Mouse (Mus musculus) lung, postnatal 0 days (tissue): ENCODE data around the gene Alg12. TPM values are rescaled to one million over a fixed set of nuclear protein-coding genes. Genes with fewer than 3 reads are reported as not detected.
A peak's percentile ranks its signal among the peaks of the same experiment; 100 is the strongest.

Source experiments
- ATAC-seq: fragments of 200-750 bp; cut with Nextera tagmentation; 2 replicates; pipeline ENCODE4 v1.8.0; 2017; ENCODE audit warnings: moderate library complexity
- DNase-seq: peaks from one replicate; pipeline ENCODE4 v3.0.0-alpha.2; 2016; ENCODE audit warnings: low spot score
- H3K27ac ChIP-seq: fragments of 300-500 bp; sonication (generic); 2 replicates; pipeline ENCODE4 v1.5.1; 2014; ENCODE audit warnings: antibody characterized with exemption, mild to moderate bottlenecking, low read length, mixed read lengths
- H3K27me3 ChIP-seq: fragments of 300-500 bp; sonication (generic); replicated peaks from 2 replicates; pipeline ENCODE4 v1.6.1; 2014; ENCODE audit warnings: low read length, mixed read lengths; ENCODE audit not compliant: insufficient read depth
- H3K36me3 ChIP-seq: fragments of 300-500 bp; sonication (generic); 2 replicates; pipeline ENCODE4 v1.6.1; 2014; ENCODE audit warnings: low read length, mixed read lengths; ENCODE audit not compliant: insufficient read depth
- H3K4me1 ChIP-seq: fragments of 300-500 bp; sonication (generic); 2 replicates; pipeline ENCODE4 v1.6.1; 2014; ENCODE audit warnings: antibody characterized with exemption, low read depth, low read length, mixed read lengths; ENCODE audit not compliant: insufficient read depth
- H3K4me2 ChIP-seq: fragments of 300-500 bp; sonication (generic); replicated peaks from 2 replicates; pipeline ENCODE4 v1.6.1; 2014; ENCODE audit warnings: low read depth, mild to moderate bottlenecking, low read length, moderate library complexity, mixed read lengths
- H3K4me3 ChIP-seq: fragments of 300-500 bp; sonication (generic); 2 replicates; pipeline ENCODE4 v1.5.1; 2014; ENCODE audit warnings: low read depth, low read length
- H3K9ac ChIP-seq: fragments of 300-500 bp; sonication (generic); replicated peaks from 2 replicates; pipeline ENCODE4 v1.6.1; 2014; ENCODE audit warnings: low read depth, mild to moderate bottlenecking
- H3K9me3 ChIP-seq: fragments of 300-500 bp; sonication (generic); 2 replicates; pipeline ENCODE4 v1.6.1; 2016; ENCODE audit warnings: low read length, mixed read lengths
- CTCF ChIP-seq: IDR thresholded peaks from 2 replicates; pipeline ENCODE4 v1.5.1; 2016; ENCODE audit warnings: antibody characterized with exemption, mild to moderate bottlenecking
- EP300 ChIP-seq: IDR thresholded peaks from 2 replicates; pipeline ENCODE4 v1.6.1; 2016; ENCODE audit warnings: antibody characterized with exemption, mild to moderate bottlenecking, control low read depth
- WGBS: fragments of 180-500 bp; shearing (Covaris S2); extraction: QIAGEN DNeasy Blood & Tissue Kit; methylation state at CpG from one replicate; pipeline ENCODE4 v1.1.7; 2014; 5-methylcytosine and 5-hydroxymethylcytosine counted together
- polyA plus RNA-seq: library from polyadenylated mRNA; unstranded; fragments of >200 nt; fragmentation: Nextera tagmentation; extraction: Ambion mirVana; gene quantifications from 2 replicates; pipeline ENCODE4 v1.2.1, GENCODE M21; 2015

Alg12 gene
- polyA plus RNA-seq, 1 experiment from 2014 or later, result 7.2 TPM

DNA sequence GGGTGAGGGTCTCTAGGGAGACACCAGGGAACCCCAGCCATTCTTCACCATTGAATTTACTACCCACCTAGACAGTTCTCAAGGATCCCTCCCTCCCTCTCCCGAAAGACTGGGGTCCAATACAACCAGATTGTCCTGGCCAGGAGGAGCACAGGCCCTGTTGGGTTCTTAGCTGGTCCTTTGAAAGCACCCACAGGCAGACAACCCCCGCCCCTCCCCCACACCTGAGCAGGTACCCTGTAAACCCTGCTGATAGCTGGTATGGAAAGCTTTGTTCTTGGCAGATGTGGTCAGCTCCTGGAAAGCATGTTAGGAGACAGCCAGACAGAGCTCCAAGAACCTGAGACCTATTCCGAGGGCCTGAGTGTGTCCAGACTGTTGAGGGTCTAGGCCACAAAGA, 41.7 kb upstream of the Alg12 start:
- Histone ChIP-seq H3K27me3 (no peaks in the 10 kb centered on the region), H3K9me3 (no peaks in the 10 kb centered on the region), H3K4me2 (no peak overlapping the region), H3K9ac (no peak overlapping the region), H3K4me1 (peaks cover 12% of the 10 kb centered on the region), H3K27ac (peak overlapping the region; percentile 99; the same call in 1 of the 2 replicates), H3K36me3 (peaks cover 9% of the 10 kb centered on the region; the same call in 1 of the 2 replicates), H3K4me3 (no peak overlapping the region)
- no peak for DNase-seq
- TF ChIP-seq CTCF, result no peak
- TF ChIP-seq EP300, result no peak
- 92% methylated on average over 3 of the region's 3 CpGs for WGBS
- ATAC-seq, result no peak

DNA sequence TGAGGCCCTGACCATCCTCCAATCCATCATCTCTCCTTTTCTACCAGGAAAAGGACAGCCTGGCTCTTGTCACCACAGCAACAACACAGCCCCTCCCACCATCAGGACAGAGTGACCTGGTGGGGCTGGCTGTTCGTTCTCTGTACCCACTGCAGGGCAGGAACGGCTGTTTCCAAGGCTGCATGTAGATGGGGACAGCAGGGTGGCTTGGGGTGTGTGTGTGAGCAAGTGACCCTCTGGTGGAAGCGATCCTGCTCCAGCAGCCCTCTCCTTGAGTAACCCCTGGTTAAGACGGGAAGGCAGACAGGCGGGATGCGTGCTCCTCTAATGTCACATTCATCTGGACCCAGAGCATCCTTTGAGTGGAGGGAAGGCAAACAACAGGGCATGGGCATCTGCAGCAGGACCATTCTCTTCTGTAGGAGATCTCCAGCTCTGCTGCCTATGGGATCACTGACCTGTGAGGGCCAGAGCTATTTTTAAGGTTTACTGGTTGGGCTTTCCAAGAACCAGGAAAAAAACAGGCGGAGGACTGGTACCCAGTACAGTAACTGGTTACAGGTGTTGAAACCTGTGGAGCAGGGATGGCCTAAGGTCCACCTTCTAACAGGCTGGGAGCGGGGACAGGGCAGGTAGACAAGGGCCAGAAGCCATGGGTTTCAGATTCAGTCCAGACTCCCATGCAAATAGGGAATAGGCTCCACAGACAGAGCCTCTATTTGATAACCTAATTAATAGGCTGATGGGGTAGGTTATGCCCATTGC, 40.3 kb upstream of the Alg12 start:
- Histone ChIP-seq H3K27me3 (no peaks in the 10 kb centered on the region), H3K36me3 (0 out of 2 replicates have a peak, but pooled peaks cover under 1% of the 10 kb centered on the region), H3K4me1 (peaks cover 23% of the 10 kb centered on the region), H3K27ac (no peak overlapping the region), H3K4me2 (no peak overlapping the region), H3K9ac (no peak overlapping the region), H3K9me3 (no peaks in the 10 kb centered on the region), H3K4me3 (no peak overlapping the region)
- ATAC-seq (no peak), DNase-seq (no peak)
- whole genome bisulfite sequencing, result 68% methylated on average over 8 of the region's 8 CpGs
- no peak for TF ChIP-seq EP300
- no peak for TF ChIP-seq CTCF

DNA sequence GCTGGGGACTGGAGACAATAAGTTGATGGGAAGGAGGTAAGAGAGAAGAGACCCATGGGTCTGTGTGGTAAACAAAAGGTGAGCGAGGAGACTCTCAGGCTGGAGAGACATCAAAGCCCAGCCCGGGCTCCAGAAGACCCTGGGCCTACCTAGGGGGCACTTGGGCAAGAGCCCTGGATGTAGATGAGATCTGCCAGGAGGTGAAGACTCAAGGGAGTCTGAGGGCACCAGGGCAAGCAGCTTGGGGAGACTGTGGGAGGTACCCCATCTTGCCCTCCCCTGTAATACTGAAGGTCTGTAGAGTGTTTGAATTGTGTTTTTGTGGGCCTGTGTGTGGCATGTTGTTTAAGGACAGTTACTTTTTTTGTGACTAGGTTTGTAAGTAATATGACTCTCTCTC, 39.6 kb upstream of the Alg12 start:
- no peak overlapping the region for H3K4me3 ChIP-seq
- H3K36me3 ChIP-seq, result no peaks in the 10 kb centered on the region
- H3K4me2 ChIP-seq, result no peak overlapping the region
- no peaks in the 10 kb centered on the region for H3K27me3 ChIP-seq
- no peaks in the 10 kb centered on the region for H3K9me3 ChIP-seq
- TF ChIP-seq EP300, result no peak
- no peak for TF ChIP-seq CTCF
- no peak for DNase-seq
- H3K9ac ChIP-seq, result no peak overlapping the region
- peaks cover 20% of the 10 kb centered on the region for H3K4me1 ChIP-seq
- peak overlapping the region; percentile 54; the same call in 1 of the 2 replicates for H3K27ac ChIP-seq
- ATAC-seq, result no peak
- 62% methylated on average over 2 of the region's 2 CpGs for WGBS

DNA sequence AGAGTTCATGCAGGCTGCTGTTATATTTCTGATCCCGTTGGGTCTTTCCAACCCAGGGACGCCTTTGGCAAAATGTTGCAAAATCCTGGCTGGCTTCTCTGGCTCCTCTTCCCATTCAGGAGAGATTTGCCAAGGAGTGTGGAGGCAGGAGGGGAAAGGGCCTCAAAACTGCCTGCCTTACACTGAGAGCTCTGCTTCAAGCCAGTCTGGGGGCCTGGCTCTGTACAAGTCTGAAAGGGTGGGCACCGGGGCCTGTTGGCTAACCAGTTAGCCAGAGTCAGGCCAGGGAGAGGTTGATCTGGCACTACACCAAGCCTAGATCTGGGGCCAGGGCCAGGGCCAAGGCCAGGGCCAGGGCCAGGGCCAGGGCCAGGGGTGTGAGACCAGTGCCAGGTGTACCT, 39.0 kb upstream of the Alg12 start:
- TF ChIP-seq EP300, result no peak
- TF ChIP-seq CTCF, result no peak
- Histone ChIP-seq H3K27me3 (no peaks in the 10 kb centered on the region), H3K4me1 (peaks cover 22% of the 10 kb centered on the region), H3K4me3 (no peak overlapping the region), H3K36me3 (no peaks in the 10 kb centered on the region), H3K4me2 (no peak overlapping the region), H3K9me3 (no peaks in the 10 kb centered on the region), H3K9ac (no peak overlapping the region), H3K27ac (peak overlapping the region; percentile 54)
- ATAC-seq, result no peak
- 51% methylated on average over 3 of the region's 3 CpGs for WGBS
- peak; percentile 51 for DNase-seq

DNA sequence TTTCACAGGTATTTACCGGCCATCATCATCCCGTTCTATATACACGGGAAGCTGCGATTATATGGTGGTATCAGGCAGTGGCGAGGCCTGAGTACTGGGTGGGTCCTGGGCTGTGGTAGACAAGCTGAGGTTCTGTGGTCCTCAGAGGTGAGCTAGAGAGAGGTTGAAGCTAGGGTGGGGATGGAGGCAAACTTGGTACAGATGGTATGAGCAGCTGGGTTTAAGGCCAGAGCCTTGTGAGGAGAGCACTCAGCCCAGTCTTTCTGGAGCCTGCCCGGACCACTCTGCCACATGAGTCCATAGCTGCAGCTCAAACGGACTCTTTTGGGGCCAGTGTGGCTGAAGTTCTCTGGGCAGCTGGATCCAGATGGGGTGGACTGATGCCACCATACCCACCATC, 38.2 kb upstream of the Alg12 start:
- Histone ChIP-seq H3K4me2 (no peak overlapping the region), H3K27me3 (no peaks in the 10 kb centered on the region), H3K27ac (no peak overlapping the region), H3K36me3 (no peaks in the 10 kb centered on the region), H3K9me3 (no peaks in the 10 kb centered on the region), H3K9ac (no peak overlapping the region), H3K4me1 (peaks cover 25% of the 10 kb centered on the region), H3K4me3 (no peak overlapping the region)
- TF ChIP-seq CTCF, result no peak
- no peak for TF ChIP-seq EP300
- DNase-seq (no peak), ATAC-seq (no peak)
- 93% methylated on average over 7 of the region's 7 CpGs for WGBS

DNA sequence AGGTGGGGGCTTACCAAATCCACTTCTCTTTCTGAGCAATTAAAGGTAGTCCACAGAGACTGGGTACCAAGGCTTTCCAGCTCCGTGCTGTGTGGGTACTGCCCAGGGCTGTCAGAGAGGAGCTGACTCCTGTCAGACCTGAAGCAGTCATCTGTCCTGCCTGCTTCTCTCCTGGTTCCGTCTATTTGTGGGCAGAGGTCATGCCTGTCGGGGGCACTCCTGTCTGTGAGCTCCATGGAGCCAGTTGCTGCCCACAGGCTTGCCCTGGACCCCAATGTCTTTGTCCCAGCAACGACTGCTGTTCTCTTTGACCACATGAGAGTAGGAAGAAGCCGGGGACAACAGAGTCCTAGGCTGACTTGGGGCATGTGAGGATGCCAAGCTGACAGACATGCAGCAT, 37.5 kb upstream of the Alg12 start:
- H3K27ac ChIP-seq, result no peak overlapping the region
- H3K9ac ChIP-seq, result no peak overlapping the region
- H3K4me2 ChIP-seq, result no peak overlapping the region
- 85% methylated on average over 5 of the region's 5 CpGs for WGBS
- no peak overlapping the region for H3K4me3 ChIP-seq
- no peaks in the 10 kb centered on the region for H3K9me3 ChIP-seq
- no peak for TF ChIP-seq CTCF
- TF ChIP-seq EP300, result no peak
- H3K4me1 ChIP-seq, result peaks cover 24% of the 10 kb centered on the region
- DNase-seq, result no peak
- H3K36me3 ChIP-seq, result no peaks in the 10 kb centered on the region
- no peak for ATAC-seq
- no peaks in the 10 kb centered on the region for H3K27me3 ChIP-seq
